Mouse (Mus musculus) spleen, adult 2 months (tissue): ENCODE results near the gene Ugt2b36.
"Not testable (repeated sequence)": the region's sequence is repeated elsewhere in the genome, so short reads cannot be mapped to it uniquely, and the experiment has no call there.

ENCODE experiments used
- CTCF ChIP-seq: fragments of 200-500 bp; IDR thresholded peaks from 2 replicates; pipeline ENCODE4 v1.5.1; 2011; ENCODE audit warnings: mild to moderate bottlenecking, inconsistent platforms; ENCODE audit not compliant: insufficient read depth, insufficient read length, insufficient replicate concordance; ENCODE audit errors: extremely low read depth
- POLR2A ChIP-seq: fragments of 200-500 bp; IDR thresholded peaks from 2 replicates; pipeline ENCODE4 v1.6.1; 2011; ENCODE audit warnings: low read depth, low read length, inconsistent platforms

DNA sequence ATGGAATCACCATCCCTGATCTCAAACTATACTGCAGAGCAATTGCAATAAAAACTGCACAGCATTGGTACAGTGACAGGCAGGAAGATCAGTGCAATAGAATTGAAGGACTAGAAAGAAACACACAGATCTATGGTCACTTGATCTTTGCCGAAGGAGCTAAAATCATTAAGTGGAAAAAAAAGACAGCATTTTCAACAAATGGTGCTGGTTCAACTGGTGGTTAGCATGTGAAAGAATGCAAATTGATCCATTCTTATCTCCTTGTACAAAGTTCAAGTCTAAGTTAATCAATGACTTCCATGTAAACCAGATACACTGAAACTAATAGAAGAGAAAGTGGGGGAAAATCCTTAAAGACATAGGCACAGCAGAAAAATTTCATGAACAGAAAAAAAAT lies 11.3 kb upstream of the Ugt2b36 start:
- TF ChIP-seq POLR2A, CTCF: not testable (repeated sequence)
